Mouse (Mus musculus): ENCODE measurements around the gene Itpr1.

The Itpr1 gene

GRCm38 (mm10) chr6:108531324-108532311, 318.7 kb downstream of the Itpr1 start:
- in situ Hi-C loops (cut with MboI, MseI): loop anchor here (10.0 kb wide), 2 partner anchors 133 to 1737 kb away; partner anchors contain the start of gene Bhlhe40 (in 1 of the 2)

- in situ Hi-C loops (cut with MboI, MseI): loop anchor here (10.0 kb wide), 2 partner anchors 132 to 1738 kb away; partner anchors contain the start of gene Bhlhe40 (in 1 of the 2)
These were observed 319.7 kb downstream of the Itpr1 start for GRCm38 (mm10) chr6:108532486-108533179.

GRCm38 (mm10) chr6:108534139-108534538, 321.2 kb downstream of the Itpr1 start:
- in situ Hi-C loops (cut with MboI, MseI): loop anchor here (10.0 kb wide), 2 partner anchors 131 to 1739 kb away; partner anchors contain the start of gene Bhlhe40 (in 1 of the 2)

- in situ Hi-C loops (cut with MboI, MseI): loop anchor here (10.0 kb wide), 2 partner anchors 130 to 1740 kb away; partner anchors contain the start of gene Bhlhe40 (in 1 of the 2)
These were observed 321.7 kb downstream of the Itpr1 start for GRCm38 (mm10) chr6:108534596-108534995.

- in situ Hi-C loops (cut with MboI, MseI): loop anchor here (5.0 to 10.0 kb wide), 4 partner anchors 83 to 1741 kb away; partner anchors contain the start of gene Bhlhe40 (in 1 of the 2)
These were observed 322.4 kb downstream of the Itpr1 start for GRCm38 (mm10) chr6:108535309-108535708.

- in situ Hi-C loops (cut with MboI, MseI): loop anchor here (5.0 to 10.0 kb wide), 4 partner anchors 84 to 1742 kb away; partner anchors contain the start of gene Bhlhe40 (in 1 of the 2)
These were observed 323.8 kb downstream of the Itpr1 start for GRCm38 (mm10) chr6:108536546-108537317.

GRCm38 (mm10) chr6:108538406-108538805, 325.5 kb downstream of the Itpr1 start:
- in situ Hi-C loops (cut with MboI, MseI): loop anchor here (5.0 to 10.0 kb wide), 4 partner anchors 86 to 1744 kb away; partner anchors contain the start of gene Bhlhe40 (in 1 of the 2)

- in situ Hi-C loops (cut with MboI, MseI): loop anchor here in 1 of 2 experiments (5.0 kb wide), 1 partner anchor 93 kb away; no protein-coding TSS in a partner anchor
These were observed 327.5 kb downstream of the Itpr1 start for GRCm38 (mm10) chr6:108540441-108540840.

GRCm38 (mm10) chr6:108544917-108545316, 332.0 kb downstream of the Itpr1 start:
- in situ Hi-C loops (cut with MboI, MseI): loop anchor here (5.0 kb wide), 3 partner anchors 33 to 287 kb away; no protein-coding TSS in a partner anchor

GRCm38 (mm10) chr6:108545464-108545863, 332.6 kb downstream of the Itpr1 start:
- in situ Hi-C loops (cut with MboI, MseI): loop anchor here (5.0 kb wide), 2 partner anchors 33 to 287 kb away; no protein-coding TSS in a partner anchor

- in situ Hi-C loops (cut with MboI, MseI): loop anchor here (5.0 kb wide), 2 partner anchors 36 to 284 kb away; no protein-coding TSS in a partner anchor
These were observed 335.5 kb downstream of the Itpr1 start for GRCm38 (mm10) chr6:108548413-108548812.

- in situ Hi-C loops (cut with MboI, MseI): loop anchor here (5.0 kb wide), 2 partner anchors 37 to 283 kb away; no protein-coding TSS in a partner anchor
These were observed 336.6 kb downstream of the Itpr1 start for GRCm38 (mm10) chr6:108549495-108549935.

- in situ Hi-C loops (cut with MboI, MseI): loop anchor here in 1 of 2 experiments (25.0 kb wide), 1 partner anchor 1765 kb away; no protein-coding TSS in a partner anchor
These were observed 339.1 kb downstream of the Itpr1 start for GRCm38 (mm10) chr6:108551725-108552620.

GRCm38 (mm10) chr6:108553013-108553412, 340.1 kb downstream of the Itpr1 start:
- in situ Hi-C loops (cut with MboI, MseI): loop anchor here in 1 of 2 experiments (25.0 kb wide), 1 partner anchor 1766 kb away; no protein-coding TSS in a partner anchor

GRCm38 (mm10) chr6:108553536-108553935, 340.6 kb downstream of the Itpr1 start:
- in situ Hi-C loops (cut with MboI, MseI): loop anchor here in 1 of 2 experiments (25.0 kb wide), 1 partner anchor 1766 kb away; no protein-coding TSS in a partner anchor

- in situ Hi-C loops (cut with MboI, MseI): loop anchor here in 1 of 2 experiments (25.0 kb wide), 1 partner anchor 1767 kb away; no protein-coding TSS in a partner anchor
These were observed 341.5 kb downstream of the Itpr1 start for GRCm38 (mm10) chr6:108554389-108554788.

- in situ Hi-C loops (cut with MboI, MseI): loop anchor here in 1 of 2 experiments (5.0 to 25.0 kb wide), 2 partner anchors 102 to 1768 kb away; no protein-coding TSS in a partner anchor
These were observed 342.0 kb downstream of the Itpr1 start for GRCm38 (mm10) chr6:108554878-108555277.

- in situ Hi-C loops (cut with MboI, MseI): loop anchor here in 1 of 2 experiments (5.0 to 25.0 kb wide), 2 partner anchors 100 to 1770 kb away; no protein-coding TSS in a partner anchor
These were observed 344.9 kb downstream of the Itpr1 start for GRCm38 (mm10) chr6:108557576-108558322.
